Mouse (Mus musculus) small intestine, adult 2 months (tissue): Measurements from ENCODE around the gene Tmem139.
A peak's percentile ranks its signal among the peaks of the same experiment; 100 is the strongest.

ENCODE experiments used
- CTCF ChIP-seq: fragments of 200-500 bp; IDR thresholded peaks from 2 replicates; pipeline ENCODE4 v1.5.1; 2012; ENCODE audit warnings: low read depth, mild to moderate bottlenecking, control low read depth, inconsistent platforms, low read length, moderate library complexity, mixed read lengths; ENCODE audit not compliant: insufficient replicate concordance, insufficient read length; ENCODE audit errors: extremely low read depth
- POLR2A ChIP-seq: fragments of 200-500 bp; IDR thresholded peaks from 2 replicates; pipeline ENCODE4 v1.6.1; 2012; ENCODE audit warnings: low read depth, mild to moderate bottlenecking, control low read depth, inconsistent platforms, low read length, moderate library complexity

DNA sequence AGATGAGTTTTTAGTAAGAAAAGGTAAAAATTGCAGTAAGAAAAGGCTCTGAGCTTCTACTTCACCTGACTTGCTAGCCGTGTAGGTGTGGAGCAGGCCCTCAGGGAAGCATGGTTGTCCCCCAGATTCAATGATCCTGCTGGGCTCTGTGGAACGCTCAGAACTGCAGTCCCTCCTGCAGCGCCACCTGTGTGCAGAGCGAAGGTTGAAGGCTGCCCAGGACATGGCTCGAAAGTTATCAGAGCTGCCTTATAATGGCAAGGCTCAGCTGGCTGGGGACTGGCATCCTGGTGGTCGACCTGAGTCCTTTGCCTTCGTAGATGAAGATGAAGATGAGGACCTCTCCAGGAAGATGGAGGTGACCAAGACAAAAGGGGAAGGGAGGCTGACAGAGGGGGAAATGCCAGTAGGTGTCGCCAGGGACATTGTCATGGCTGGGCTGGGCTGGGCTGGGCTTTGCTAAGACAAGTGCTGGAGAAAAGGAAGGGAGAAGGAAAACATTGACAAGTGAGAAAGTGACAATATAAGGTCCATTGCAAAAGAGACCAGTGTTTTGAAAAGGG lies 48.1 kb downstream of the Tmem139 start:
- TF ChIP-seq CTCF (peak; percentile 44; the same call in 1 of the 2 replicates), POLR2A (no peak)
